Mouse (Mus musculus) activated CD4-positive, CD25-positive, alpha-beta regulatory T cell, adult 4 months (primary cell): Measurements from ENCODE around the gene Coro2b. TPM values are rescaled to one million over a fixed set of nuclear protein-coding genes. Genes with fewer than 3 reads are reported as not detected.

Source experiments
- ATAC-seq: one replicate; pipeline ENCODE4 v1.8.0; 2017
- polyA plus RNA-seq, 2 experiments: library from polyadenylated mRNA; unstranded; fragments of 100-300 nt; shearing (Covaris generic); gene quantifications; one replicate each; pipeline ENCODE4 v1.2.1; 2017

Coro2b gene
- polyA plus RNA-seq, 2 experiments from 2014 or later: 0.45 to 2.5 TPM

- no peak for ATAC-seq
Observed at GRCm38 (mm10) chr9:62509617-62510016, 27.2 kb downstream of the Coro2b start.

GRCm38 (mm10) chr9:62508740-62509524 lies 27.9 kb downstream of the Coro2b start:
- no peak for ATAC-seq

- ATAC-seq: no peak
Observed at GRCm38 (mm10) chr9:62506467-62507067, 30.3 kb downstream of the Coro2b start.

- ATAC-seq: no peak
Observed at GRCm38 (mm10) chr9:62504129-62504528, 32.7 kb downstream of the Coro2b start.

- ATAC-seq: no peak
Observed at GRCm38 (mm10) chr9:62502361-62502760, 34.5 kb downstream of the Coro2b start.

GRCm38 (mm10) chr9:62501566-62501965 lies 35.3 kb downstream of the Coro2b start:
- ATAC-seq: no peak

GRCm38 (mm10) chr9:62500007-62500406 lies 36.8 kb downstream of the Coro2b start:
- no peak for ATAC-seq

DNA sequence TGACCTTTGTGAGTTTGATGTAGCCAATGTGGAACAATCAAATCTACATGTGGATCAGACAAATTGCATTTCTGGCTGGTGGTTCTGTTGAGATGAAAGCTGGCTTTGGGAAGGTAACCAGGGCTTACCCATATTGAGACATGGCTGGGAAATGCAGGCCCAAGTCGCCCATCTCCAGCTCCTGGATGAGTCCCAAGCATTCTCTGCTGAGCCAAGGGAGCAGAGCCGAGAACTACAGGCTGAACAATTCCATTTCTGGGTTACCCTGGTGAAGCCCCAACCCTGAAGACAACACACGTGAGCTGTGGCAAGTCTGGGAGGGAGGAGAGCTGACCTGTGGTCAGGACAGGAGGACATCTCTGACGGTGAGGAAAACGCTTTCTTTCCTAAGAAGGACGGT lies 37.9 kb downstream of the Coro2b start:
- no peak for ATAC-seq

DNA sequence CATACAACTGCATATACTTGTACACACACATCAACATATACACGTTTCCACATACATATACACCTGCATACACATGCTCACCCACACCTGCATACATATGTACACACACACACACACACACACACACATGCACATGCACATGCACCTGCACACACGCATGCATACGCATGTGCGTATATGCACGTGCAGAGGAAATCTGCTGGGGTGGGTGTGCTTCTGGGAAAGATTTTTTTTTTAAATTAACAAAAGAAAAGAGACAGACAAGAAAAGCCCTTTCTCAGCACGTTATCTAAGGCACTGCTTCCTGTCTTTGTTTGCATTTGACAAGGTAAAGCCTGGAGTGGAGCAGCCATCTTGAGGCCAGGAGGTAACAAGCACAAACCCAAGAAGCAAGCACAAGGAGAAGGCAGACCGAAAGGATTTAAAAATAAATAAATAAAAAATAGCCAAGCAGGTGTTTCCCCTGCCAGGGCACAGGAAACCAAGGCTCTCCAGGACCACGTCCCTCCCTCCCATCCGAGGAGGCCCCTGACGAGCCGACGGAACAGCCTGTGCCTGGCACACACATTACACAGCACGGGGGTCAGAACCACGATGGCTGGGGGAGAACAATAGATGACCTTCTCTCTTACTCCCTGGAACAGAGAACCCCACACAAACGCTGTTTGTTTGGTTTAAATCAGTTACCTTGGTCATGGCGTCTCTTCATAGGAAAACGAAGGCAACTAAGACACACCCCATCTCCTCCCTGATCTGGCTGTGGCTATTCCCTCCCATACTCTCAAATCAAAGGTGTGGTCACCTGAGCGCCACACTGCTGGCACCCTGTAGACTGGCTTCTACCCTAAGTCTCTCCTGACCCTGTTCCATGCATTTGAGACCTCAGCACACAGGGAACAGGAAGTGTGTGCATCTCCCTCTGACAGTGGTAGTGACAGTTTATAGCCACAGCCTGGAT lies 39.4 kb downstream of the Coro2b start:
- ATAC-seq: no peak

GRCm38 (mm10) chr9:62492306-62492990 lies 44.4 kb downstream of the Coro2b start:
- ATAC-seq: no peak

DNA sequence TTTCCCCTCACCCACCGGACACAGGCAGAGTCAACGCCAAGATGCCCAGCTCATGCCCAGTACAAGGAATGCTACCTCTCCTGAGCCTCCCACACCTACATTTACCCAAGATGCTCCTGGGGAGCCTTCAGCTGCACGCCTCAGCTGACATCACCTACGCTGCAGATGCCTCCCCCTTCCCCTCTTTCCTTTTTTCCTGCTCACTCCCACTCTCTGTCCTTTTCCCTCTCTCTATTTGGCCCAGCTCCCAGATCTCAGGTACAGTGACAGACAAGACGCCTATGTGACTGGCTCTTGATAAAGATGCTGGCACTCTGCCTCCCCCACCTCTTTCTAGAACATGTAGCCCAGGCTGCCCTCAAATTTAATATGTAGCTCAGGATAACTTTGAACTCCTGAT lies 45.2 kb downstream of the Coro2b start:
- no peak for ATAC-seq

- no peak for ATAC-seq
Observed at GRCm38 (mm10) chr9:62491104-62491503, 45.7 kb downstream of the Coro2b start.

DNA sequence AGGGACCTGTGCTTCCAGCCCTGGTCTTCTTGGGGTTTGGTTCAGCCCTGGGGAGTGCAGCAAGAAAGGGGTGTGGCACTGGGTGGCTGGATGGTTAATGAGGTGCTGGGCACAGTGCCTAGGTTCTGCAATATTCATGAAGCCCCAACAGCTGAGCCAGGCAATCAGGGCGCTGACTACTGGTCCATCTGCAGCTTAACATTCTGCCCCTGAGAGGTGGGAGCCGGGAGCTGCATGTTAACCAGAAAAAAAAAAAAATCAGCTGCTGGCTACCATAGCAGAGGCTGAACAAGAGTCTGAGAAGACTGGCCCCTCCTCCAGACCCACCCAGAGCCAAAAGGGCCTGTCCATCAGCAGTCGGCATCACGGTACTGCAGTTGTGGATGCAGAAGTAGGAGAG lies 52.7 kb downstream of the Coro2b start:
- ATAC-seq: no peak

DNA sequence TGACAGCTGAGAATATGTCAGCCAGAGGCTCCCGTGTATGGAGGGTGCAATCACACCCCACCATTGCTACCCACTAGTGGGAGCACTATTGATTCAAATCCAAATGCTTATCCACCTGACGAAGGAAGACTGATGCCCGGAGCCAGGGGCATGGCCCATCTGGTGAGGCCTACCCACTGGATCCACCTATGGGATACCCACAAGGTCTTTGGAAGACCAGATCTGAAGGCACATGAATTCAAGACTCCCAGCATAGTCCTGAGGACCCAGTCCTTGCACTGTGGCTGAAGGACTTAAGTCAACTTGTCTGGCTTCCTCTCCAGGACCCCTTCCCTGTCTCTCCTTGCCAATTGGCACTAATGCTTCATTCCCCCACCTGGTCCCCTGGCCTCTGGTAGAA lies 54.1 kb downstream of the Coro2b start:
- ATAC-seq: no peak

DNA sequence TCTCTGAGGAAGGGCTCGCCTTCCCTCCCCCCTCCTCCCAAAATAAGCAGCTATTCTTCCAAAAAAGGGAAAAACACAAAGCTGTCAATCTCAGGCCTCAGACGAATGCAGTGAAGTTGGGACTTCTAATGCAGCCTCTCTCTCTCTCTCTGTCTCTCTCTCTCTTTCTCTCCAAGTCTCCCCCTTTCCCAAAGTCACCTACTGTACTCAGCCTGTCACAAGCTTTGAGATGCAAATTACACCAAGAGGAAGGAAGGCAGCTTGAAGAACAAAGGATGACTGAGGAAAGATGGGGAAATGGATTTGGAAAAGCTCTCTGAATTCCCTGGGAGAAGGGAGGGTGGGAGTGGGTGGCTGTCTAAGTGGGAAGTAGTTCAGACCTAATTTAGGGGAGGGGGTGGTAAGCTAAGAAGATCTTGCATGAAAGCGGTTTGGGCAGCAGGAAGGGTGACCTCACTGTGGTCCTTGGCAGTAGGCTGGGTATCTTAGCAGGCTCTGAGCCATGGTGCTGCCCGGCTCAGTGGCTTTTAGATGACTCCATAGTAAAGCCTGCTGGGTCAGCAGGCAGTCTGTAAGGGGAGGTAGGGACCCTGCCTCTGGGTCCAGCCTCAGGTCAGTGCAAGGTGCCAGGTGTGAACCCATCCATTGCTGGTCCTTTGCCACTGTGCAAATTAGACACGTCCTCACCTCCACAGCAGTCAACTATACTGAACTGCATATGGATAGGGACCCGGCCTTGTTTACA lies 55.8 kb downstream of the Coro2b start:
- no peak for ATAC-seq

GRCm38 (mm10) chr9:62480149-62480548 lies 56.7 kb downstream of the Coro2b start:
- no peak for ATAC-seq

DNA sequence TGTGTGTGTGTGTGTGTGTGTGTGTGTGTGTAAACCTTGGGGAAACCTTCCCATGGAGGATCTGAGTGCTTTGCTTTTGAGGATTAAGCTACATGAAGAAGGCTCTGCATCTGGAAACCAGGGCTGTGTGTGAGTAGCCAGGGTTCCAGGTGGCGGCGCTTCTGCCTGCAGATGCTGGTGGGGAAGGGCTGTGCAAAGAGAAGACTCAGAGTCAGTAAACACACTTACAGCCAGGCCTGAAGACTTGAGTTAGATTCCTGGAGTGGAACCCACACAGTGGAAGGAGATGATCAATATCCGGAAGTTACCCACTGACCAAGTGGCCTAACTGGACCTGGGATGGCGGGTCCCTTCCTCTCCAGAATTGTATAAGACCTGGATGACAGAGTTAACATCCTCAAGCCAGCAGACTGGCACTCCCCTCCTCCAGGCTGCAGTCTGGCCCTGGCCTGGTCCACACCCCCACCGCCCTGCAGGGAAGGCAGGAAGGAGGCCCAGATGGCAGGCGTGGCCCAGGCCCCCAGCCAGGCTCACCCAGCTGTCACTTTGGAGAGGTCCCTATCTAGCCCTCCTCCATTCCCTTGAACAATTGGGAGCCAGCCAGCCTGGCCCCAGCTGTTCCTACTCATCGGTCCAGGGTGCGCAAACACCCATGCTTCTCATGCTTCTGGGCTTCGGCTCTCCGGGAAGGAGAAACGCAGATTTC lies 59.9 kb downstream of the Coro2b start:
- no peak for ATAC-seq

DNA sequence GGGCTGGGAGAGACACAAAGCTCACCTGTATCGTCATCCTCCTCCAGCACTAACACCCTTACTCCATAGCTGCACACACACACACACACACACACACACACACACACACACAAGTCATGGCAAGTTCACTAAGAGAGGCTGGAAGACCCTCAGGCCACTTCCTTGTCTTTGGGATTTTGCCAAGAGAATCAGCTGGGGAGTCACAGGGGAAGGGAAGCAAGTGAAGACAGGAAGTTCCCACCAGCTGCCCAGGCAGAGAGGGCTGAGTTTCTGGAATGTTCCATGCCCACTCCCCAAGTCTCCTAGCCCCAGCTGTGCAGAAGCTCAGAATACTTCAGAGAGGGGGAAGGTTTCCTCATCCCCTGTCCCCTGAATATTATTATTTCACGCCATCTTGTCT lies 62.6 kb downstream of the Coro2b start:
- ATAC-seq: no peak

- no peak for ATAC-seq
Observed at GRCm38 (mm10) chr9:62471541-62472189, 65.2 kb downstream of the Coro2b start.

GRCm38 (mm10) chr9:62471041-62471440 lies 65.8 kb downstream of the Coro2b start:
- no peak for ATAC-seq

- no peak for ATAC-seq
Observed at GRCm38 (mm10) chr9:62470398-62470797, 66.4 kb downstream of the Coro2b start.
